Comparison of ENCODE assay signal across 15 mouse cellular contexts in genomic region chr4:114315051-114315450, GRCm38 (mm10).
"Had no signal": no experiment of that assay in that cellular context is flagged by ENCODE, and none has a peak within 500 bp of the region (broad histone marks: within the 10 kb centered on the region; RNA-seq: fewer than 3 reads in every experiment).

No protein-coding gene starts in this region.

- H3K4me1 ChIP-seq: intestine, embryonic 15.5 days; limb, embryonic 13.5 days; midbrain, embryonic 10.5 days; neural tube, embryonic 15.5 days had no signal

- H3K9ac ChIP-seq: intestine, embryonic 15.5 days; limb, embryonic 13.5 days; liver, embryonic 14.5 days; neural tube, embryonic 15.5 days had no signal

- H3K4me3 ChIP-seq: intestine, embryonic 15.5 days; layer of hippocampus, adult 2 months; limb, embryonic 13.5 days; midbrain, embryonic 10.5 days; myocyte; neural tube, embryonic 15.5 days had no signal

- DNase-seq: lung, adult 18-20 months; midbrain, embryonic 14.5 days; right cerebral cortex, adult 18-20 months; right cerebral cortex, postnatal 4 days; spleen, adult 18-20 months; thymus, adult 2 months; thymus, postnatal 25 days had no signal

- H3K9me3 ChIP-seq: intestine, embryonic 15.5 days; limb, embryonic 13.5 days; midbrain, embryonic 10.5 days; neural tube, embryonic 15.5 days had no signal

- H3K27me3 ChIP-seq: intestine, embryonic 15.5 days; limb, embryonic 13.5 days; neural tube, embryonic 15.5 days had no signal

- H3K36me3 ChIP-seq: intestine, embryonic 15.5 days; limb, embryonic 13.5 days; midbrain, embryonic 10.5 days; neural tube, embryonic 15.5 days had no signal

- H3K27ac ChIP-seq: intestine, embryonic 15.5 days; layer of hippocampus, adult 2 months; limb, embryonic 13.5 days; liver, embryonic 14.5 days; midbrain, embryonic 10.5 days; neural tube, embryonic 15.5 days had no signal

- H3K4me2 ChIP-seq: intestine, embryonic 15.5 days; limb, embryonic 13.5 days; neural tube, embryonic 15.5 days had no signal

- ATAC-seq: intestine, embryonic 15.5 days; lung, postnatal 0 days had no signal
